Comparison of ENCODE assay signal across 7 mouse cellular contexts in the genomic region with DNA sequence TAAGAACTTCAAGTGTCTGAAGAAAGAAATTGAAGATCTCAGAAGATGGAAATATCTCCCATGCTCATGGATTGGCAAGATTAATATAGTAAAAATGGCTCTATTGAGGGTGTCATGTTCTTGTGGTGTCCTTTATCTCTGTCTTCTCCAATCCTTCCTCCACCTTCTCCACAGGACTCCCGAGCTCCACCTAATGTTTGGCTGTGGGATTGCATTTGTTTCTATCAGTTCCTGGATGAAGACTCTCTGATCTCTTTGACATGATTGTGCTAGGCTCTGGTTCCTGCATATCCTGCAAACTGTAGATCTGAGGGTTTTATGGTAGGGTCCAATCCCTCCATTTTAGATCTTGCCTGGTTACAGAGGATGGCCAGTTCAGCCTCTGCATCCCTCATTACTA. TPM values are rescaled to one million over a fixed set of nuclear protein-coding genes. Genes with fewer than 3 reads are reported as not detected.
DNase-seq lines count a peak whose midpoint lies in the region.
"Not testable (repeated sequence)": the region's sequence is repeated elsewhere in the genome, so short reads cannot be mapped to it uniquely, and the experiment has no call there.

No protein-coding gene starts in this region.

- H3K27me3 ChIP-seq in splenic B cell, adult 2 months (ENCODE audit: control insufficient read depth, insufficient read depth, low read length, poor library complexity, severe bottlenecking), result not testable (repeated sequence)

- not testable (repeated sequence) for H3K36me3 ChIP-seq in splenic B cell, adult 2 months (ENCODE audit: control insufficient read depth, insufficient read depth, low read length, poor library complexity, severe bottlenecking)

- DNase-seq in MN1 (ENCODE audit: low spot score), result peak; percentile 38
- DNase-seq in c-Kit-positive CD71-positive TER-119-negative erythroid progenitor cells, embryonic 14.5 days (ENCODE audit: low read depth), result peak; percentile 6
- DNase-seq in gastrocnemius, adult 18-20 months (ENCODE audit: low spot score), result peak; percentile 30
- peak; percentile 26 for DNase-seq in kidney, adult 18-20 months
- DNase-seq in left cerebral cortex, postnatal 14 days (ENCODE audit: low spot score in 2 of 2), result peak; percentile 12 to 23
- peak; percentile 14 for DNase-seq in mesoderm, embryonic 11.5 days (ENCODE audit: low read depth, low spot score)
- DNase-seq in splenic B cell, adult 2 months (ENCODE audit: low read depth, low spot score), result peak; percentile 44

- intact Hi-C loops in left cerebral cortex, postnatal 14 days (cut with DNase I), result loop anchor here (10.0 kb wide), 1 partner anchor 659 kb away; a partner anchor contains a TSS

RNA-seq across cellular contexts. Expression of a gene that starts 34.8 kb away (rescaled TPM):
- total RNA-seq in gastrocnemius, adult 18-20 months (2021), result 10 to 100 TPM; 11.7 to 12.7 TPM
- total RNA-seq in left cerebral cortex, postnatal 14 days (2021), result 10 to 100 TPM; 21.2 to 21.4 TPM

Comparison
In these comparisons a context has a peak if more than half of its experiments do, and no peak if none do; other contexts are left out.
1. Peak in every context shown above with its lines: DNase-seq.